Mouse (Mus musculus) bone marrow, adult 2 months (tissue): ENCODE results near the gene Supt5.

Experiments used
- CTCF ChIP-seq: fragments of 200-500 bp; IDR thresholded peaks from 2 replicates; pipeline ENCODE4 v1.5.1; 2011; ENCODE audit warnings: low read length, control low read depth; ENCODE audit not compliant: control insufficient read depth, insufficient read depth
- POLR2A ChIP-seq: fragments of 200-500 bp; IDR thresholded peaks from 2 replicates; pipeline ENCODE4 v1.6.1; 2011; ENCODE audit warnings: low read depth, mild to moderate bottlenecking, control low read depth, low read length, borderline replicate concordance; ENCODE audit not compliant: control insufficient read depth

GRCm38 (mm10) chr7:28326457-28326856 is 12.1 kb downstream of the Supt5 start:
- TF ChIP-seq CTCF (no peak), POLR2A (no peak)
